Mouse (Mus musculus): ENCODE measurements around the gene Pum1. TPM values are rescaled to one million over a fixed set of nuclear protein-coding genes. Genes with fewer than 3 reads are reported as not detected.

Pum1 gene
- polyA plus RNA-seq, 1 experiment from 2014 or later: 120 TPM

GRCm38 (mm10) chr4:130706215-130707000 lies 43.3 kb downstream of the Pum1 start:
- ATAC-seq: no peak
- H3K4me2 ChIP-seq (replicated peaks): no peak overlapping the region
- WGBS: 90% methylated on average over 3 of the region's 3 CpGs
- no peak overlapping the region for H3K4me3 ChIP-seq (replicated peaks)
- H3K4me1 ChIP-seq (replicated peaks): peaks cover 42% of the 10 kb centered on the region
- no peaks in the 10 kb centered on the region for H3K27me3 ChIP-seq
- no peaks in the 10 kb centered on the region for H3K9me3 ChIP-seq
- H3K27ac ChIP-seq: no peak overlapping the region
- peaks cover 35% of the 10 kb centered on the region for H3K36me3 ChIP-seq
- H3K9ac ChIP-seq (replicated peaks): no peak overlapping the region

GRCm38 (mm10) chr4:130711353-130711848 lies 48.3 kb downstream of the Pum1 start:
- Histone ChIP-seq H3K4me1 (replicated peaks) (peaks cover 81% of the 10 kb centered on the region), H3K27ac (no peak overlapping the region), H3K4me2 (replicated peaks) (no peak overlapping the region), H3K9ac (replicated peaks) (no peak overlapping the region), H3K4me3 (replicated peaks) (no peak overlapping the region), H3K27me3 (no peaks in the 10 kb centered on the region), H3K9me3 (no peaks in the 10 kb centered on the region), H3K36me3 (peaks cover 5% of the 10 kb centered on the region; the same call in 1 of the 2 replicates)
- ATAC-seq: peak; percentile 50
- 39% methylated on average over 5 of the region's 5 CpGs for WGBS

GRCm38 (mm10) chr4:130712341-130712740 lies 49.2 kb downstream of the Pum1 start:
- ATAC-seq: no peak
- no peaks in the 10 kb centered on the region for H3K36me3 ChIP-seq
- H3K4me3 ChIP-seq (replicated peaks): no peak overlapping the region
- H3K27me3 ChIP-seq: no peaks in the 10 kb centered on the region
- peaks cover 79% of the 10 kb centered on the region for H3K4me1 ChIP-seq (replicated peaks)
- no peak overlapping the region for H3K27ac ChIP-seq
- H3K4me2 ChIP-seq (replicated peaks): no peak overlapping the region
- no peak overlapping the region for H3K9ac ChIP-seq (replicated peaks)
- 80% methylated on average over 3 of the region's 3 CpGs for whole genome bisulfite sequencing
- no peaks in the 10 kb centered on the region for H3K9me3 ChIP-seq

GRCm38 (mm10) chr4:130713430-130713829 lies 50.3 kb downstream of the Pum1 start:
- H3K4me2 ChIP-seq (replicated peaks): no peak overlapping the region
- no peaks in the 10 kb centered on the region for H3K27me3 ChIP-seq
- no peak overlapping the region for H3K27ac ChIP-seq
- H3K4me3 ChIP-seq (replicated peaks): no peak overlapping the region
- no peak overlapping the region for H3K9ac ChIP-seq (replicated peaks)
- 90% methylated on average over 5 of the region's 5 CpGs for WGBS
- no peaks in the 10 kb centered on the region for H3K9me3 ChIP-seq
- H3K36me3 ChIP-seq: peaks cover 2% of the 10 kb centered on the region; the same call in 1 of the 2 replicates
- peaks cover 81% of the 10 kb centered on the region for H3K4me1 ChIP-seq (replicated peaks)
- ATAC-seq: no peak

- H3K36me3 ChIP-seq: peaks cover 12% of the 10 kb centered on the region
- no peak overlapping the region for H3K9ac ChIP-seq (replicated peaks)
- H3K4me1 ChIP-seq (replicated peaks): peaks cover 81% of the 10 kb centered on the region
- no peaks in the 10 kb centered on the region for H3K9me3 ChIP-seq
- H3K4me2 ChIP-seq (replicated peaks): no peak overlapping the region
- no peak overlapping the region for H3K4me3 ChIP-seq (replicated peaks)
- H3K27me3 ChIP-seq: no peaks in the 10 kb centered on the region
- ATAC-seq: no peak
- H3K27ac ChIP-seq: no peak overlapping the region
Measured at GRCm38 (mm10) chr4:130715126-130715525, 52.0 kb downstream of the Pum1 start.

GRCm38 (mm10) chr4:130715623-130716022 lies 52.5 kb downstream of the Pum1 start:
- H3K4me2 ChIP-seq (replicated peaks): no peak overlapping the region
- peaks cover 81% of the 10 kb centered on the region for H3K4me1 ChIP-seq (replicated peaks)
- peaks cover 12% of the 10 kb centered on the region for H3K36me3 ChIP-seq
- no peaks in the 10 kb centered on the region for H3K9me3 ChIP-seq
- no peaks in the 10 kb centered on the region for H3K27me3 ChIP-seq
- H3K4me3 ChIP-seq (replicated peaks): no peak overlapping the region
- no peak overlapping the region for H3K9ac ChIP-seq (replicated peaks)
- ATAC-seq: no peak
- 0 out of 2 replicates have a peak overlapping the region, but pooled peaks have one; percentile 44 for H3K27ac ChIP-seq

GRCm38 (mm10) chr4:130719348-130719747 lies 56.2 kb downstream of the Pum1 start:
- 85% methylated on average over 4 of the region's 4 CpGs for WGBS
- H3K4me1 ChIP-seq (replicated peaks): peaks cover 81% of the 10 kb centered on the region

GRCm38 (mm10) chr4:130722607-130723006 lies 59.5 kb downstream of the Pum1 start:
- no peaks in the 10 kb centered on the region for H3K9me3 ChIP-seq
- H3K4me2 ChIP-seq (replicated peaks): no peak overlapping the region
- 7% methylated on average over 1 of the region's 1 CpGs for WGBS
- peaks cover 12% of the 10 kb centered on the region for H3K36me3 ChIP-seq
- H3K27me3 ChIP-seq: no peaks in the 10 kb centered on the region
- peak overlapping the region; percentile 35; the same call in 1 of the 2 replicates for H3K27ac ChIP-seq
- no peak overlapping the region for H3K4me3 ChIP-seq (replicated peaks)
- H3K9ac ChIP-seq (replicated peaks): no peak overlapping the region
- ATAC-seq: no peak
- H3K4me1 ChIP-seq (replicated peaks): peaks cover 84% of the 10 kb centered on the region

More at GRCm38 (mm10) chr4:130719348-130719747, 56.2 kb downstream of the Pum1 start:
- Histone ChIP-seq H3K9me3 (no peaks in the 10 kb centered on the region), H3K9ac (replicated peaks) (no peak overlapping the region), H3K27me3 (no peaks in the 10 kb centered on the region), H3K4me3 (replicated peaks) (no peak overlapping the region), H3K27ac (no peak overlapping the region), H3K36me3 (peaks cover 12% of the 10 kb centered on the region), H3K4me2 (replicated peaks) (no peak overlapping the region)
- no peak for ATAC-seq

GRCm38 (mm10) chr4:130726118-130726517 lies 63.0 kb downstream of the Pum1 start:
- H3K9ac ChIP-seq (replicated peaks): no peak overlapping the region
- no peaks in the 10 kb centered on the region for H3K9me3 ChIP-seq
- no peaks in the 10 kb centered on the region for H3K27me3 ChIP-seq
- peak; percentile 81 for ATAC-seq
- H3K36me3 ChIP-seq: peaks cover 12% of the 10 kb centered on the region
- peak overlapping the region; percentile 65 for H3K27ac ChIP-seq
- no peak overlapping the region for H3K4me3 ChIP-seq (replicated peaks)
- 17% methylated on average over 3 of the region's 3 CpGs for WGBS
- no peak overlapping the region for H3K4me2 ChIP-seq (replicated peaks)
- H3K4me1 ChIP-seq (replicated peaks): peaks cover 57% of the 10 kb centered on the region

- H3K9me3 ChIP-seq: no peaks in the 10 kb centered on the region
- peaks cover 13% of the 10 kb centered on the region for H3K36me3 ChIP-seq
- ATAC-seq: no peak
- WGBS: 86% methylated on average over 4 of the region's 4 CpGs
- H3K4me2 ChIP-seq (replicated peaks): no peak overlapping the region
- peak overlapping the region; percentile 6; the same call in 1 of the 2 replicates for H3K27ac ChIP-seq
- H3K27me3 ChIP-seq: no peaks in the 10 kb centered on the region
- no peak overlapping the region for H3K4me3 ChIP-seq (replicated peaks)
- no peak overlapping the region for H3K9ac ChIP-seq (replicated peaks)
- peaks cover 14% of the 10 kb centered on the region for H3K4me1 ChIP-seq (replicated peaks)
Measured at GRCm38 (mm10) chr4:130735957-130736356, 72.8 kb downstream of the Pum1 start.

GRCm38 (mm10) chr4:130738527-130738926 lies 75.4 kb downstream of the Pum1 start:
- no peak overlapping the region for H3K27ac ChIP-seq
- 68% methylated on average over 2 of the region's 2 CpGs for WGBS
- H3K36me3 ChIP-seq: peaks cover 23% of the 10 kb centered on the region
- H3K4me1 ChIP-seq (replicated peaks): peaks cover 12% of the 10 kb centered on the region
- H3K9me3 ChIP-seq: no peaks in the 10 kb centered on the region
- no peak overlapping the region for H3K4me3 ChIP-seq (replicated peaks)
- no peak overlapping the region for H3K4me2 ChIP-seq (replicated peaks)
- H3K27me3 ChIP-seq: no peaks in the 10 kb centered on the region
- peak; percentile 79 for ATAC-seq
- H3K9ac ChIP-seq (replicated peaks): no peak overlapping the region

- Histone ChIP-seq H3K27me3 (no peaks in the 10 kb centered on the region), H3K4me3 (replicated peaks) (no peak overlapping the region), H3K27ac (no peak overlapping the region), H3K9me3 (no peaks in the 10 kb centered on the region), H3K4me2 (replicated peaks) (no peak overlapping the region), H3K9ac (replicated peaks) (no peak overlapping the region), H3K4me1 (replicated peaks) (no peaks in the 10 kb centered on the region), H3K36me3 (peaks cover 70% of the 10 kb centered on the region)
- ATAC-seq: no peak
- 69% methylated on average over 4 of the region's 4 CpGs for WGBS
Measured at GRCm38 (mm10) chr4:130744058-130744457, 80.9 kb downstream of the Pum1 start.

All from midbrain, embryonic 13.5 days (tissue).